In genomic region chr11:3560202-3560601, GRCm38 (mm10) we compare ENCODE assay signal across 13 mouse cellular contexts. TPM values are rescaled to one million over a fixed set of nuclear protein-coding genes. Genes with fewer than 3 reads are reported as not detected.
DNase-seq lines count a peak whose midpoint lies in the region; ATAC-seq and TF ChIP-seq lines count a peak whose summit lies in the region.
"Had no signal": no experiment of that assay in that cellular context is flagged by ENCODE, and none has a peak within 500 bp of the region (broad histone marks: within the 10 kb centered on the region; RNA-seq: fewer than 3 reads in every experiment).

No protein-coding gene starts in this region.

- no peaks in the 10 kb centered on the region for H3K9me3 ChIP-seq in kidney, postnatal 0 days (replicated peaks; ENCODE audit: low read length)
- no peaks in the 10 kb centered on the region for H3K9me3 ChIP-seq in kidney, embryonic 14.5 days (ENCODE audit: control insufficient read depth, low read length)
- H3K9me3 ChIP-seq: forebrain, embryonic 10.5 days; liver, embryonic 13.5 days had no signal

- no peaks in the 10 kb centered on the region for H3K27me3 ChIP-seq in kidney, postnatal 0 days (ENCODE audit: insufficient read depth, low read length)
- H3K27me3 ChIP-seq in kidney, embryonic 14.5 days (ENCODE audit: control insufficient read depth, insufficient read depth, low read length): no peaks in the 10 kb centered on the region
- H3K27me3 ChIP-seq: liver, embryonic 13.5 days had no signal

- H3K9ac ChIP-seq in kidney, postnatal 0 days (ENCODE audit: low read depth, low read length): no peak overlapping the region
- H3K9ac ChIP-seq in kidney, embryonic 14.5 days (ENCODE audit: low read depth, low read length): no peak overlapping the region
- H3K9ac ChIP-seq: liver, embryonic 13.5 days had no signal

- 50% methylated on average over 5 of the region's 5 CpGs for WGBS in kidney, postnatal 0 days
- 78% methylated on average over 5 of the region's 5 CpGs for WGBS in kidney, embryonic 14.5 days

- H3K4me2 ChIP-seq in kidney, postnatal 0 days (ENCODE audit: low read length): no peak overlapping the region
- no peak overlapping the region for H3K4me2 ChIP-seq in kidney, embryonic 14.5 days (replicated peaks; ENCODE audit: low read depth, low read length)
- H3K4me2 ChIP-seq: liver, embryonic 13.5 days had no signal

- no peak overlapping the region for H3K4me3 ChIP-seq in kidney, postnatal 0 days (replicated peaks; ENCODE audit: low read depth, low read length)
- H3K4me3 ChIP-seq in kidney, embryonic 14.5 days (ENCODE audit: low read length): no peak overlapping the region
- H3K4me3 ChIP-seq: forebrain, embryonic 10.5 days; liver, embryonic 13.5 days had no signal

- no peak for ATAC-seq in kidney, postnatal 0 days (replicated peaks; ENCODE audit: low FRiP score, low read depth)
- no peak for ATAC-seq in kidney, embryonic 14.5 days (ENCODE audit: low FRiP score, low TSS enrichment)
- ATAC-seq: midbrain, embryonic 16.5 days had no signal

- no peak for TF ChIP-seq CTCF in kidney, postnatal 0 days (IDR thresholded peaks at IDR 0.05; ENCODE audit: low read depth)

- H3K36me3 ChIP-seq in kidney, postnatal 0 days (ENCODE audit: insufficient read depth, low read length): no peaks in the 10 kb centered on the region
- H3K36me3 ChIP-seq in kidney, embryonic 14.5 days (ENCODE audit: control insufficient read depth, insufficient read depth, low read length): no peaks in the 10 kb centered on the region
- H3K36me3 ChIP-seq: forebrain, embryonic 10.5 days; liver, embryonic 13.5 days had no signal

- H3K27ac ChIP-seq in kidney, postnatal 0 days: no peak overlapping the region
- H3K27ac ChIP-seq in kidney, embryonic 14.5 days (ENCODE audit: low read depth, low read length): no peak overlapping the region
- H3K27ac ChIP-seq: forebrain, embryonic 10.5 days; liver, embryonic 13.5 days had no signal

- H3K4me1 ChIP-seq in kidney, postnatal 0 days (replicated peaks; ENCODE audit: insufficient read depth, low read length): no peaks in the 10 kb centered on the region
- peaks cover 14% of the 10 kb centered on the region; the same call in 1 of the 2 replicates for H3K4me1 ChIP-seq in kidney, embryonic 14.5 days (ENCODE audit: control insufficient read depth, insufficient read depth, low read length)
- H3K4me1 ChIP-seq: liver, embryonic 13.5 days had no signal

- peak; percentile 58 for DNase-seq in adrenal gland, adult 2 months
- DNase-seq in adrenal gland, adult 18-20 months (ENCODE audit: low spot score in 2 of 2): no peak
- peak; percentile 63 for DNase-seq in kidney, postnatal 0 days (ENCODE audit: low spot score)
- DNase-seq in adrenal gland, postnatal 10 days: peak; percentile 38
- peak; percentile 39 for DNase-seq in lung, postnatal 14 days
- no peak for DNase-seq in thymus, postnatal 0 days (ENCODE audit: low spot score)
- DNase-seq in frontal cortex, postnatal 14 days (ENCODE audit: low spot score in 2 of 2): no peak
- DNase-seq: B cell, adult 2 months; gastrocnemius, postnatal 10 days; liver, embryonic 13.5 days had no signal

RNA-seq across cellular contexts. Expression of gene Smtn, which starts 19.8 kb away (rescaled TPM):
- total RNA-seq in adrenal gland, adult 2 months (2021): 10 to 100 TPM; 45.1 to 59.8 TPM
- polyA plus RNA-seq in adrenal gland, adult 2 months (2012; rRNA removed): 33.2 and 36.2 TPM in 2 replicates
- 10 to 100 TPM; 43.8 to 52.3 TPM for total RNA-seq in adrenal gland, adult 18-20 months (2021)
- 86.4 and 94.3 TPM in 2 replicates for polyA plus RNA-seq in kidney, postnatal 0 days (2015; fragmentation: Nextera tagmentation; extraction: Ambion mirVana)
- polyA plus RNA-seq in kidney, embryonic 14.5 days (2014; fragmentation: Nextera tagmentation; extraction: Ambion mirVana): 51.8 and 70.7 TPM in 2 replicates
- total RNA-seq in adrenal gland, postnatal 10 days (2021): 10 to 100 TPM; 63.4 to 81.0 TPM
- 13.4 and 13.7 TPM in 2 replicates for polyA plus RNA-seq in thymus, postnatal 0 days (2015; fragmentation: Nextera tagmentation; extraction: Ambion mirVana)

RNA-seq across cellular contexts. Expression of gene Selenom, which starts 45.7 kb away (rescaled TPM):
- total RNA-seq in adrenal gland, adult 2 months (2021): 10 to 100 TPM; 31.7 to 54.5 TPM
- polyA plus RNA-seq in adrenal gland, adult 2 months (2012; rRNA removed): 89.0 and 131 TPM in 2 replicates
- total RNA-seq in adrenal gland, adult 18-20 months (2021): 10 to 100 TPM; 40.1 to 43.7 TPM
- 124 and 125 TPM in 2 replicates for polyA plus RNA-seq in kidney, postnatal 0 days (2015; fragmentation: Nextera tagmentation; extraction: Ambion mirVana)
- polyA plus RNA-seq in kidney, embryonic 14.5 days (2014; fragmentation: Nextera tagmentation; extraction: Ambion mirVana): 82.1 and 107 TPM in 2 replicates
- total RNA-seq in adrenal gland, postnatal 10 days (2021): 10 to 100 TPM; 42.7 to 43.6 TPM
- polyA plus RNA-seq in thymus, postnatal 0 days (2015; fragmentation: Nextera tagmentation; extraction: Ambion mirVana): 16.3 and 17.6 TPM in 2 replicates

RNA-seq across cellular contexts. Expression of gene Inpp5j, which starts 55.6 kb away (rescaled TPM):
- 1 to 10 TPM in 1 of 2 experiments, under 1 TPM in 1; 0.72 to 1.8 TPM for total RNA-seq in adrenal gland, adult 2 months (2021)
- 1.8 and 2.6 TPM in 2 replicates for polyA plus RNA-seq in adrenal gland, adult 2 months (2012; rRNA removed)
- under 1 TPM; 0.60 to 0.90 TPM for total RNA-seq in adrenal gland, adult 18-20 months (2021)
- polyA plus RNA-seq in kidney, postnatal 0 days (2015; fragmentation: Nextera tagmentation; extraction: Ambion mirVana): 4.5 and 4.7 TPM in 2 replicates
- polyA plus RNA-seq in kidney, embryonic 14.5 days (2014; fragmentation: Nextera tagmentation; extraction: Ambion mirVana): 0.40 and 0.61 TPM in 2 replicates
- 1 to 10 TPM in 1 of 2 experiments, under 1 TPM in 1; 0.66 to 1.5 TPM for total RNA-seq in adrenal gland, postnatal 10 days (2021)
- 0.12 and 0.32 TPM in 2 replicates for polyA plus RNA-seq in thymus, postnatal 0 days (2015; fragmentation: Nextera tagmentation; extraction: Ambion mirVana)

Comparison
In these comparisons a context has a peak if more than half of its experiments do, and no peak if none do; other contexts are left out.
1. DNase-seq: peak in adrenal gland, adult 2 months (single experiment), kidney, postnatal 0 days (single experiment), adrenal gland, postnatal 10 days (single experiment) and lung, postnatal 14 days (single experiment); none in adrenal gland, adult 18-20 months (0 of 2), thymus, postnatal 0 days (single experiment) and frontal cortex, postnatal 14 days (0 of 2).